Mouse (Mus musculus) megakaryocyte, embryonic 14.5 days (primary cell): ENCODE data around the gene Klhl31.

Source experiments
- FLI1 ChIP-seq: IDR thresholded peaks from 2 replicates; pipeline ENCODE4 v1.6.1; 2012; ENCODE audit warnings: low read length, inconsistent platforms, mixed read lengths
- GATA1 ChIP-seq: IDR thresholded peaks from 3 replicates; pipeline ENCODE4 v1.6.1; 2012; ENCODE audit warnings: mixed read lengths, low read length, inconsistent platforms, borderline replicate concordance

GRCm38 (mm10) chr9:77685825-77686500 is 49.7 kb downstream of the Klhl31 start:
- TF ChIP-seq GATA1 (no peak), FLI1 (no peak)
